Mouse (Mus musculus) telencephalon, adult 2 months (tissue): Measurements from ENCODE around the gene Eif4enif1.
A peak's percentile ranks its signal among the peaks of the same experiment; 100 is the strongest.
"Not testable (repeated sequence)": the region's sequence is repeated elsewhere in the genome, so short reads cannot be mapped to it uniquely, and the experiment has no call there.

Experiments
- DNase-seq: peaks from one replicate; pipeline ENCODE4 v3.0.0-alpha.2; 2011; ENCODE audit warnings: low read depth, low spot score

The Eif4enif1 gene

GRCm38 (mm10) chr11:3181250-3181649 lies 20.9 kb upstream of the Eif4enif1 start:
- DNase-seq: not testable (repeated sequence)

GRCm38 (mm10) chr11:3181971-3182370 lies 20.2 kb upstream of the Eif4enif1 start:
- DNase-seq: not testable (repeated sequence)

DNA sequence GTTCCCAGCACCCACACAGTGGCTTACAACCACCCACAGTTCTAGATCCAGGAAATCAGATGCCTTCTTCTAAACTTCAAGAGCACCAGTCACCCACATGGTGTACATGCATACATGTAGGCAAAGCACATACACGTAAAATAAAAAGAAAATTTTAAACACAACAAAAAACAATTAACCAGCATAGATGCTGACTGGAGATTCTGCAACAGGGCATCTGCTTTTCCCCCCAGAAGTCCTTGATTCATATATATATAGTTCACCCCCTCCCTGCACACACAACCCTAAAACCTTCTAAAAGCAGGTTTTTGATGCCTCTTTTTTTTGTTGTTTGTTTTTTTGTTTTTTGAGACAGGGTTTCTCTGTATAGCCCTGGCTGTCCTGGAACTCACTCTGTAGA lies 19.5 kb upstream of the Eif4enif1 start:
- DNase-seq: not testable (repeated sequence)

- no peak for DNase-seq
Observed at GRCm38 (mm10) chr11:3193363-3193762, 8.8 kb upstream of the Eif4enif1 start, which contains the start of gene Sfi1. Gene Sfi1, minus strand, starts transcription at chr11:3193463.

DNA sequence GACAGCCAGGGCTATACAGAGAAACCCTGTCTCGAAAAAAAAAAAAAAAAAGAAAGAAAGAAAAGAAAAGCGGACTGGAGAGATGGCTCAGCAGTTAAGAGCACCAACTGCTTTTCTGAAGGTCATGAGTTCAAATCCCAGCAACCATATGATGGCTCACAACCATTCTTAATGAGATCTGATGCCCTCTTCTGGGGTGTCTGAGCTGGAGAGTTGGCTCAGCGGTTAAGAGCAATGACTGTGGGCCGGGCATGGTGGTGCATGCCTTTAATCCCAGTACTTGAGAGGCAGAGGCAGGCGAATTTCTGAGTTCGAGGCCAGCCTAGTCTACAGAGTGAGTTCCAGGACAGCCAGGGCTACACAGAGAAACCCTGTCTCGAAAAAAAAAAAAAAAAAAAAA lies 1.6 kb upstream of the Eif4enif1 start:
- DNase-seq: not testable (repeated sequence)

- no peak for DNase-seq
Observed at GRCm38 (mm10) chr11:3201326-3202230, 614 bp upstream of the Eif4enif1 start.

- DNase-seq: peak; percentile 8
Observed at GRCm38 (mm10) chr11:3202781-3203441, 719 bp downstream of the Eif4enif1 start.

GRCm38 (mm10) chr11:3203771-3204170 lies 1.6 kb downstream of the Eif4enif1 start:
- no peak for DNase-seq

GRCm38 (mm10) chr11:3205207-3205606 lies 3.0 kb downstream of the Eif4enif1 start:
- no peak for DNase-seq

- no peak for DNase-seq
Observed at GRCm38 (mm10) chr11:3206783-3207182, 4.6 kb downstream of the Eif4enif1 start.

DNA sequence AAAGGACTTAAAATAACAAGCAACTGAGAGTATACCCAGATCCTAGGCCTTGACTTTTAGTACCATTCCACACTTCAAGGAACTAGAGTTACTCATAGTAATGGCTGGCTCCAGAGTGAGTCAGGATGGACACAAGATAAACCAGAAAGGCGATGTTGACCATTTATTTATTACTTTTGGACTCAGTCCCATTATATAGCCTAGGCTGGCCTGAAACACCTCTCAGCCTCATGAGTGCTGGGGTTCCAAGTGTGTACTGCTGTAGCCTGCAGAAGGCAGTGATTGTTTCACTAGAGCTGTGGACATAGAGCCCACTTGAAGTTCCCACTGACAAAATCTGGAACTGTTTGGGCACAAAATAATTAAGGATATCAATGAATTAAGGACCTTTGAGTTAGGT lies 10.3 kb downstream of the Eif4enif1 start:
- DNase-seq: no peak

DNA sequence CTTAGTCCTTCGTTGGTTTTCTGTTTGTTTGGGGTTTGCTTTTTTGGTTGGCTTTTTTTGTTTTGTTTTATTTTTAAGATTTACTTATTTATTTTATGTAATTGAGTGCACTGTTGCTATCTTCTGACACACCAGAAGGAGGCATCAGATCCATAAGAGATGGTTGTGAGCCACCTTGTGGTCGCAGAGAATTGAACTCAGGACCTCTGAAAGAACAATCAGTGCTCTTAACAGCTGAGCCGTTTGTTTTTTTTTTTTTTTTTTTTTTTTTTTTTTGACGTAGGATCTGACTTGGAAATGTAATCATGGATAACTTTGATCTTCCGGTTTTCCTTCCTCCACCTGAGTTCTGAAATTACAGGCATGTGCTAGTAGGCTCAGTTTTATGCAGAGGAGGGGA lies 20.9 kb downstream of the Eif4enif1 start:
- DNase-seq: no peak

DNA sequence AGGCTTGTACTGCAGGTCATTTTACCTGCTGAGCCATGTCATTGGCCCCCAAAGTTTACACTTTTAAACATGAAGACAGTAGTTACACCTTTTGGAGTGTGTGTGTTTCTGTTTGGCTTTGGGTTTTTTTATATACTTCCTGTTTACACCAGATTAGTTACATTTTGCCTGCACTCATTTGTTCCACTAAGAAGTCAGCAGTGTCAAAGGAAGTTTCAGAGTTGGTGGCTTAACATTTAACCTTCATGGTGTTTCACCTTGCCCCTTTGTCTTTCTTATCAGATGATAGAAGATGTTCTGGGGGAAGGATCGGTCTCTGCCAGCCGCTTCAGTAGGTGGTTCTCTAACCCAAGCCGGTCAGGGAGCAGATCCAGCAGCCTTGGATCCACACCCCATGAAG lies 24.9 kb downstream of the Eif4enif1 start:
- DNase-seq: no peak

DNA sequence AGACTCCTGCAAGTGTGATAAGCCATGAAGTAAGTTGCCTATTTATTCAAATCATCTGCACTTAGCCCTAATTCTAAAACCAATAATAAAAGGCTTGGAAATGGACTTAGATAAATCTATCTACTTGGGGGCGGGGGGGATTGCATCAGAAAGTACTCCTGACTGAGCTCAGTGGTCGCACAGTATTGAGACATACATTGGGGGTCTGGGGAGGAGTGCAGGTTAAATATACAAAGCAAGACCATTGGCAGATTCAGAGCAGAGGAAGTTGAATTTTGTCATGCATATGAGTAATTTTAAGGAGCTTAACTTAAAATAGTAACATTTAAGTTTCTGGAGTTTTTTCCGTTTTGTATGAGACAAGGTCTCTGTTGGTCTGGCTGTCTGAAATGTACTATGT lies 30.1 kb downstream of the Eif4enif1 start:
- DNase-seq: no peak

GRCm38 (mm10) chr11:3233704-3234103 lies 31.5 kb downstream of the Eif4enif1 start:
- DNase-seq: no peak

- DNase-seq: no peak
Observed at GRCm38 (mm10) chr11:3235277-3235676, 33.1 kb downstream of the Eif4enif1 start.

DNA sequence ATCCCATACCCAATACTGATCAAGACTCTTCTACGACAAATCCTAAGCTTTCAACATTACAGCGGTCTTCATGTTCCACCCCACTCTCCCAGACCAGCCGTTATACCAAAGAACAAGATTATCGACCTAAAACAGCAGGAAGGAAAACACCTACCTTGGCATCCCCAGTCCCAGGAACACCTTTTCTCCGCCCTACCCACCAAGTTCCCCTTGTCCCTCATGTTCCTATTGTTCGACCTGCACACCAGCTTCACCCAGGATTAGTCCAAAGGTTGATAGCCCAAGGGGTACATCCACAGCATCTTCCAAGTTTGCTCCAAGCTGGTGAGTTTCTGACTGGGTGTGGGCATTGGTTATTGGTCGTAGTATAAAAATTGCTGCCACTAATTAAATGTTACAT lies 40.2 kb downstream of the Eif4enif1 start:
- no peak for DNase-seq

DNA sequence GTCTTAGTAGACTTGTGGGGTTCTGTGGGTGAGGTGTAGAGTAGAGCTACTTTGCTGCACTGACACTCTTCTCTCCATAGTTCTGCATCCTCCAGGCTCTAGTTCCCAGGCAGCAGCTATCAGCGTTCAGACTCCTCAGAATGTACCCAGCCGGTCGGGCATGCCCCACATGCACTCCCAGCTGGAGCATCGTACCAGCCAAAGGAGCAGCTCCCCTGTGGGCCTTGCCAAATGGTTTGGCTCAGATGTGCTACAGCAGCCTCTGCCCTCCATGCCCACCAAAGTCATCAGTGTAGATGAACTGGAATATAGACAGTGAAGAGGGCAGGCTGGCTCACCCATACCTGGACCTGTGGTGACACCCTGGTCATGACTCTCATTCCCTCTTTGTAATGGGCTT lies 41.6 kb downstream of the Eif4enif1 start:
- DNase-seq: no peak

- no peak for DNase-seq
Observed at GRCm38 (mm10) chr11:3247387-3247786, 45.2 kb downstream of the Eif4enif1 start.

GRCm38 (mm10) chr11:3259537-3259936 lies 57.3 kb downstream of the Eif4enif1 start:
- no peak for DNase-seq

DNA sequence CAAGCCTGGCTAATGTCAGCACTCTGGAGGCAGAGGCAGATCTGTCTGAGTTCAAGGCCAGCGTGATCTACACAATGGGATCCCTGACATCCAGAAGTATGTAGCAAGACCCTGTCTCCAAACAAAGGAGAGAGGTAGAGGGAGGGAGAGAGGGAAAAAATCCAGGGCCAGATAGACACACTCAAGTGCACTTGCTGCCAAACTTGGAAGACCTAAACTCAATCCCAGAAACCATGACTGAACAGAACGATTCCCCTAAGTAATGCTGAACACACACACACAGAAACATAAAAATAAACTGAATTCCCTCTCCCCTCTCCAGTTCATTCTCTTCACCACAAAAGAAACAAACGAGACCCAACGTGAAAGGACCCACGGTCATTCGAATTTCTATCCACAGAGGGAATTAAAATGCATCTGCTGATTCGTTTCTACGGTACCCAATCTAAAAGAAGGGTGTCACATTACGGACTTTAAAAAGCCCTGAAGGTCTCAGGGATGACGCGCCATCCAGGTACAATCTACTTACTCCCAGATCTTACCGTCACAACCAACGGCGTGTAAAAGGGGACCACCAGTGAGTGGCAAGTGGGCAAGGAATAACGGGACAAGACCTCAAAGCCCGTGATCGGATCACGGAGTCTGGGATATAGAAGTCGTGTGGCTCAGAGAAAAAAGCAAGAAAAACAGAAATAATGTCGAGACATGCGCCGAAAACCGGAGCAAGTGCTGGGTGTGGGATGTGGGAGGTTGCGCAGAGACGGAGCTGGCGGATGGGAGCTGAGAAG lies 63.3 kb downstream of the Eif4enif1 start:
- no peak for DNase-seq

GRCm38 (mm10) chr11:3266079-3266685 lies 64.0 kb downstream of the Eif4enif1 start, which contains the start of gene Drg1:
Gene Drg1, minus strand, starts transcription at chr11:3266415.
- peak; percentile 91 for DNase-seq
